Mouse (Mus musculus): ENCODE data around the gene Gpr61. TPM values are rescaled to one million over a fixed set of nuclear protein-coding genes. Genes with fewer than 3 reads are reported as not detected.
A peak's percentile ranks its signal among the peaks of the same experiment; 100 is the strongest.

The Gpr61 gene
- polyA plus RNA-seq, 2 experiments: 0.04 TPM; not detected in 1

- no peaks in the 10 kb centered on the region for H3K27me3 ChIP-seq (ENCODE audit: control insufficient read depth, insufficient read depth, low read length)
- no peak overlapping the region for H3K27ac ChIP-seq
- ATAC-seq (ENCODE audit: insufficient read depth) (no peak), DNase-seq (ENCODE audit: low read depth in 3 of 3, low spot score in 3 of 3) (no peak)
- peaks cover 68% of the 10 kb centered on the region for H3K36me3 ChIP-seq (replicated peaks; ENCODE audit: control insufficient read depth, insufficient read depth, low read depth)
- WGBS (ENCODE audit: insufficient replicate concordance): 70% methylated on average over 4 of the region's 4 CpGs
- H3K4me3 ChIP-seq (ENCODE audit: insufficient read depth in 1 of 2, low read depth in 2 of 2, low read length in 2 of 2): no peak overlapping the region
- no peaks in the 10 kb centered on the region for H3K4me1 ChIP-seq (replicated peaks; ENCODE audit: control insufficient read depth in 2 of 2, insufficient read depth in 2 of 2, low read length in 1 of 2)
- H3K9ac ChIP-seq (replicated peaks): no peak overlapping the region
- no peak overlapping the region for H3K4me2 ChIP-seq (ENCODE audit: low read depth)
- H3K9me3 ChIP-seq (ENCODE audit: control insufficient read depth, low read length): no peaks in the 10 kb centered on the region
- TF ChIP-seq EP300 (IDR thresholded peaks at IDR 0.05; ENCODE audit: low read depth) (no peak), CTCF (IDR thresholded peaks at IDR 0.05; ENCODE audit: low read depth) (no peak)
These were observed 42.0 kb downstream of the Gpr61 start for GRCm38 (mm10) chr3:108112666-108113065.

DNA sequence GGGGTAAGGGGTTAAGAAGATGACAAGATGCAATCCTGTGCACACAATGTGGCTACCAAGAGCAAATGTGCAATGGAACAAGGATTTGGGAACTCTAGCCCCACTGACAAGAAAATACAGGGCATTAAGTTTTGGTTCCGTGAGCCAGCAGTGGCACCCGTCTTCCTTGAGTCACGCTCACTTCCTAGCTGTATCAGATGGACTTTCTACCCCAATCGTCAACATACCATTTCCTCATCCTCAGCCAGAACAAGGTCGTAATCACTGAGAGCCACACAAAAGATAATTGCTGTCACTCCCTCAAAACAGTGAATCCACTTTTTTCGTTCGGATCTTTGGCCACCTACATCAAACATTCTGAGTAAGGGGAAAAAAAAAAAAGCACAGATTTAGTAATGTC, 42.4 kb downstream of the Gpr61 start:
- Histone ChIP-seq H3K27ac (no peak overlapping the region), H3K36me3 (replicated peaks; ENCODE audit: control insufficient read depth, insufficient read depth, low read depth) (peaks cover 64% of the 10 kb centered on the region), H3K27me3 (ENCODE audit: control insufficient read depth, insufficient read depth, low read length) (no peaks in the 10 kb centered on the region), H3K4me2 (ENCODE audit: low read depth) (no peak overlapping the region), H3K9ac (replicated peaks) (no peak overlapping the region), H3K9me3 (ENCODE audit: control insufficient read depth, low read length) (no peaks in the 10 kb centered on the region), H3K4me3 (ENCODE audit: insufficient read depth in 1 of 2, low read depth in 2 of 2, low read length in 2 of 2) (no peak overlapping the region), H3K4me1 (replicated peaks; ENCODE audit: control insufficient read depth in 2 of 2, insufficient read depth in 2 of 2, low read length in 1 of 2) (no peaks in the 10 kb centered on the region)
- ATAC-seq (ENCODE audit: insufficient read depth): no peak
- TF ChIP-seq CTCF (IDR thresholded peaks at IDR 0.05; ENCODE audit: low read depth): no peak
- no peak for TF ChIP-seq EP300 (IDR thresholded peaks at IDR 0.05; ENCODE audit: low read depth)
- no peak for DNase-seq (ENCODE audit: low read depth in 3 of 3, low spot score in 3 of 3)
- 61% methylated on average over 7 of the region's 7 CpGs for WGBS (ENCODE audit: insufficient replicate concordance)

DNA sequence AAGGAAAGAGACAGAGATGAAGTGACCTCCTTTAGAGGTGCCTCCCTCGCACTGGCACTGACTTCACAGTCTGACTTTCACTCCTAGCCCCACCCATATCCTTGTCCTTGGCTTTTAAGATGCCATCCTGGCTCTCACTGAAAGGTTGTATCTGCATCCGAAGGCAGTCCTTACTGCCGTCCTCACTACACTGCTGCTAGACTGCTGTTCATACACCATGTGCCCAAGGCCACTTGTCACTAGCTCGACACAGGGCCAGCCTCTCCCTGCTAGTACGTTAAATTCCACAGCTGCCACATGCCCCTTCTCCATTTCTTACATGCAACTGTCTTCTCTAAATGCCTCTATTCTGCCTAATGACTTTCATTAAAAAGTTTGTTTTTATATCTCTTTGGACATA, 43.4 kb downstream of the Gpr61 start:
- Histone ChIP-seq H3K27ac (no peak overlapping the region), H3K9me3 (ENCODE audit: control insufficient read depth, low read length) (no peaks in the 10 kb centered on the region), H3K9ac (replicated peaks) (no peak overlapping the region), H3K4me2 (ENCODE audit: low read depth) (no peak overlapping the region), H3K4me1 (replicated peaks; ENCODE audit: control insufficient read depth in 2 of 2, insufficient read depth in 2 of 2, low read length in 1 of 2) (peaks cover under 1 to 3% of the 10 kb centered on the region in 2 experiments), H3K36me3 (replicated peaks; ENCODE audit: control insufficient read depth, insufficient read depth, low read depth) (peaks cover 58% of the 10 kb centered on the region), H3K27me3 (ENCODE audit: control insufficient read depth, insufficient read depth, low read length) (no peaks in the 10 kb centered on the region), H3K4me3 (ENCODE audit: insufficient read depth in 1 of 2, low read depth in 2 of 2, low read length in 2 of 2) (no peak overlapping the region)
- 84% methylated on average over 5 of the region's 5 CpGs for WGBS (ENCODE audit: insufficient replicate concordance)
- DNase-seq (ENCODE audit: low read depth in 3 of 3, low spot score in 3 of 3) (no peak), ATAC-seq (ENCODE audit: insufficient read depth) (no peak)
- no peak for TF ChIP-seq EP300 (IDR thresholded peaks at IDR 0.05; ENCODE audit: low read depth)
- no peak for TF ChIP-seq CTCF (IDR thresholded peaks at IDR 0.05; ENCODE audit: low read depth)

DNA sequence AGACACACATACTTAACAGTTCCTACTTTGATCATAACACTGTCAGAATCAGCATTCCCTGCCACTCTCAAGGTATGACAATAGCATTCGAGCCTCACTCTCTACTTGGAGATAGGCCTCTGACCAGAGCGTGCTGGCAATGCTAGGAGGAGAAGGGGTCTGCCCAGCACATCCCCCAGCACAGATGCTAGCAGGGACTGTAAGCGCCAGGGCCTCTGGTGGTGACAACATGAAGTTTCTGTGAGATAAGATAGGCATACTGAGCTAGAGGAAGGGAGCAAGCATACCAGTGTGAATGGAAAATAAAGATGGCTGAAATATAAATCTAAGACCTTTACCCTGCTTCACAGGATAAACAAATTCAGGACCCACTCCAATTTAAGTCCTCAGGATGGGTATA, 49.4 kb downstream of the Gpr61 start:
- Histone ChIP-seq H3K36me3 (replicated peaks; ENCODE audit: control insufficient read depth, insufficient read depth, low read depth) (peaks cover 26% of the 10 kb centered on the region), H3K27ac (peak overlapping the region; percentile 43), H3K27me3 (ENCODE audit: control insufficient read depth, insufficient read depth, low read length) (no peaks in the 10 kb centered on the region), H3K9ac (replicated peaks) (no peak overlapping the region), H3K4me3 (ENCODE audit: insufficient read depth in 1 of 2, low read depth in 2 of 2, low read length in 2 of 2) (no peak overlapping the region), H3K4me2 (ENCODE audit: low read depth) (peak overlapping the region; percentile 37), H3K9me3 (ENCODE audit: control insufficient read depth, low read length) (no peaks in the 10 kb centered on the region), H3K4me1 (replicated peaks; ENCODE audit: control insufficient read depth in 2 of 2, insufficient read depth in 2 of 2, low read length in 1 of 2) (peaks cover 17 to 19% of the 10 kb centered on the region in 2 experiments)
- WGBS (ENCODE audit: insufficient replicate concordance): 16% methylated on average over 3 of the region's 3 CpGs
- ATAC-seq (ENCODE audit: insufficient read depth): peak; percentile 85
- TF ChIP-seq CTCF (IDR thresholded peaks at IDR 0.05; ENCODE audit: low read depth) (peak; percentile 65), EP300 (IDR thresholded peaks at IDR 0.05; ENCODE audit: low read depth) (peak; percentile 45; the same call in 1 of the 2 replicates)
- DNase-seq (ENCODE audit: low read depth in 3 of 3, low spot score in 3 of 3): no peak

- no peak overlapping the region for H3K27ac ChIP-seq
- TF ChIP-seq EP300 (IDR thresholded peaks at IDR 0.05; ENCODE audit: low read depth): no peak
- TF ChIP-seq CTCF (IDR thresholded peaks at IDR 0.05; ENCODE audit: low read depth): no peak
- no peaks in the 10 kb centered on the region for H3K27me3 ChIP-seq (ENCODE audit: control insufficient read depth, insufficient read depth, low read length)
- no peak overlapping the region for H3K4me2 ChIP-seq (ENCODE audit: low read depth)
- H3K4me3 ChIP-seq (ENCODE audit: insufficient read depth in 1 of 2, low read depth in 2 of 2, low read length in 2 of 2): no peak overlapping the region
- DNase-seq (ENCODE audit: low read depth in 3 of 3, low spot score in 3 of 3) (no peak), ATAC-seq (ENCODE audit: insufficient read depth) (no peak)
- H3K9ac ChIP-seq (replicated peaks): no peak overlapping the region
- H3K4me1 ChIP-seq (replicated peaks; ENCODE audit: control insufficient read depth in 2 of 2, insufficient read depth in 2 of 2, low read length in 1 of 2): peaks cover 45% of the 10 kb centered on the region in 2 experiments
- H3K36me3 ChIP-seq (replicated peaks; ENCODE audit: control insufficient read depth, insufficient read depth, low read depth): peaks cover 5% of the 10 kb centered on the region
- 80% methylated on average over 6 of the region's 6 CpGs for WGBS (ENCODE audit: insufficient replicate concordance)
- H3K9me3 ChIP-seq (ENCODE audit: control insufficient read depth, low read length): no peaks in the 10 kb centered on the region
These were observed 52.6 kb downstream of the Gpr61 start for GRCm38 (mm10) chr3:108102075-108102474.

Data from liver, embryonic 14.5 days (tissue).